Mouse (Mus musculus): ENCODE data around the gene Gm13272. TPM values are rescaled to one million over a fixed set of nuclear protein-coding genes. Genes with fewer than 3 reads are reported as not detected.
A peak's percentile ranks its signal among the peaks of the same experiment; 100 is the strongest.
"Not testable (repeated sequence)": the region's sequence is repeated elsewhere in the genome, so short reads cannot be mapped to it uniquely, and the experiment has no call there.

The Gm13272 gene
- polyA plus RNA-seq, 1 experiment from 2014 or later, result not detected

- DNase-seq (ENCODE audit: low spot score), result peak; percentile 56
- Histone ChIP-seq H3K4me3 (ENCODE audit: low read depth, low read length) (peak overlapping the region; percentile 35), H3K9ac (ENCODE audit: low read length) (peak overlapping the region; percentile 60), H3K4me2 (ENCODE audit: low read depth, low read length, severe bottlenecking) (peak overlapping the region; percentile 65), H3K27ac (ENCODE audit: low read depth, low read length) (peak overlapping the region; percentile 41; the same call in 1 of the 2 replicates)
- not testable (repeated sequence) for H3K27me3 ChIP-seq (ENCODE audit: control insufficient read depth, insufficient read depth, low read length); H3K36me3 ChIP-seq (ENCODE audit: control insufficient read depth, insufficient read depth, low read length); H3K4me1 ChIP-seq (replicated peaks; ENCODE audit: control insufficient read depth, insufficient read depth, low read length); H3K9me3 ChIP-seq (ENCODE audit: control insufficient read depth, low read length); ATAC-seq (replicated peaks; ENCODE audit: low FRiP score)
- WGBS, result 12% methylated on average over 28 of the region's 31 CpGs
Observed at GRCm38 (mm10) chr4:88756581-88757513, 22.8 kb upstream of the Gm13272 start.

GRCm38 (mm10) chr4:88757628-88758031, 22.0 kb upstream of the Gm13272 start:
- H3K4me2 ChIP-seq (ENCODE audit: low read depth, low read length, severe bottlenecking), result peak overlapping the region; percentile 65
- ATAC-seq (replicated peaks; ENCODE audit: low FRiP score) (peak; percentile 100), DNase-seq (ENCODE audit: low spot score) (peak; percentile 86)
- WGBS, result 0% methylated on average over 16 of the region's 21 CpGs
- peak overlapping the region; percentile 41; the same call in 1 of the 2 replicates for H3K27ac ChIP-seq (ENCODE audit: low read depth, low read length)
- not testable (repeated sequence) for H3K9me3 ChIP-seq (ENCODE audit: control insufficient read depth, low read length); H3K4me1 ChIP-seq (replicated peaks; ENCODE audit: control insufficient read depth, insufficient read depth, low read length); H3K36me3 ChIP-seq (ENCODE audit: control insufficient read depth, insufficient read depth, low read length); H3K27me3 ChIP-seq (ENCODE audit: control insufficient read depth, insufficient read depth, low read length)
- peak overlapping the region; percentile 60 for H3K9ac ChIP-seq (ENCODE audit: low read length)
- peak overlapping the region; percentile 35 for H3K4me3 ChIP-seq (ENCODE audit: low read depth, low read length)

GRCm38 (mm10) chr4:88758751-88759150, 20.9 kb upstream of the Gm13272 start:
- H3K9me3 ChIP-seq (ENCODE audit: control insufficient read depth, low read length); H3K4me3 ChIP-seq (ENCODE audit: low read depth, low read length); H3K27me3 ChIP-seq (ENCODE audit: control insufficient read depth, insufficient read depth, low read length); H3K9ac ChIP-seq (ENCODE audit: low read length); DNase-seq (ENCODE audit: low spot score); ATAC-seq (replicated peaks; ENCODE audit: low FRiP score); H3K4me1 ChIP-seq (replicated peaks; ENCODE audit: control insufficient read depth, insufficient read depth, low read length); H3K4me2 ChIP-seq (ENCODE audit: low read depth, low read length, severe bottlenecking); H3K36me3 ChIP-seq (ENCODE audit: control insufficient read depth, insufficient read depth, low read length); H3K27ac ChIP-seq (ENCODE audit: low read depth, low read length): not testable (repeated sequence)
- 85% methylated on average over 8 of the region's 9 CpGs for WGBS

DNA sequence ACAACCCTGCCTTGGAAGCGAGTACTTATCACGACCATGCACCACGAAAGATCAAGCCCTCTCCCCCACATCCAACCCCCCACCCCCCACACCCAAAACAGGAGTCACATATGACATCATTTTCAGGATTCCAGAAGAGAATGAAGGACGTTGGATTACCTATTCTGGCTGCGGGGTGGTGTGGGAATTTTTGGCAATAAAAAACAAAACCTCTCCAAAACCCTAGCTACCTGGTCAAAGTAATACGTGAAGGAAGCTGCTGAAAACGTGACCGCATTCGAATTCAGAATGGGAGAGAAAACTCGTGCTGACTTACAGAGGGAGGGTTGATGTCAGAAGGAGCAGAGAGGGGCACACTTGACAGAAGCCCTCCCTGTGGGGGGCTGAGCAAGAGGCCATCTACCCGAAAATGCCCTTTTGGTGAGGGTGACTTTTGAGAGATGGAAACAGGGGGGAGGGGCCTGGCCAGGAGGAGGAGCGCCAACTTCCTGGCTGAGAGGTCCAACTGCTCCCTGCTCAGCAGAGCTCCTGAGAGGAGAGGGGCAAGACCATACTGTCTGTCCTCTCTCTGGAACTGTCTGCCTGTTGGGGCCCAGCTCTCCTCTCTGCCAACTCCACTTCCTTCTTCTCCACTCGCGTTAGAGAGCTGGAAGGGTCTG, 19.9 kb upstream of the Gm13272 start, which contains the start of gene Gm13283:
Gm13283 (plus strand) TSS at position 510 of the 659 bp plus-strand sequence.
- peak within 1 kb of the TSS; percentile 46; the same call in 1 of the 2 replicates for H3K4me2 ChIP-seq (ENCODE audit: low read depth, low read length, severe bottlenecking)
- not testable (repeated sequence) for H3K27me3 ChIP-seq (ENCODE audit: control insufficient read depth, insufficient read depth, low read length); H3K4me1 ChIP-seq (replicated peaks; ENCODE audit: control insufficient read depth, insufficient read depth, low read length); H3K9ac ChIP-seq (ENCODE audit: low read length); ATAC-seq (replicated peaks; ENCODE audit: low FRiP score); H3K27ac ChIP-seq (ENCODE audit: low read depth, low read length); DNase-seq (ENCODE audit: low spot score); H3K9me3 ChIP-seq (ENCODE audit: control insufficient read depth, low read length); H3K36me3 ChIP-seq (ENCODE audit: control insufficient read depth, insufficient read depth, low read length)
- H3K4me3 ChIP-seq (ENCODE audit: low read depth, low read length), result peak within 1 kb of the TSS; percentile 14; the same call in 1 of the 2 replicates
- 24% methylated on average over 6 of the region's 14 CpGs for WGBS

DNA sequence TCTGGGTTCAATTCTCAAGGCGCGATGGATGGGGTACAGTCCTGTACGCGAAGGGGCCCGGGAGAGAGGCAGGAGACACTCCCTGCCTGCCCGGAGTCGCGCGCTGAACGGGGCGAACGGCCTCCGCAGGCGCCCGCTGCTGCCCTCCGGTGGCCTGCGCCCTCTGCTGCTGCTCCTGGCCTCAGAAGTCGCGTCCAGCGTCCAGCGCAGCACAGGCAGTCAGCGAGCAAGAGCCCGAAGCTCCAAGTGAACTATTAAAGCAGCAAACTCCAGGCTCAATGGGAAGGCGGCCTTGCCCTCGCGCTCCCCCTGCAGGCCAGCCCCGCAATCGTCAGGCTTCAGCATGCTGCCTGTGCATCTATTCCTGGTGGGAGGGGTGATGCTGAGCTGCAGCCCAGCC, 19.2 kb upstream of the Gm13272 start:
- not testable (repeated sequence) for ATAC-seq (replicated peaks; ENCODE audit: low FRiP score); H3K4me1 ChIP-seq (replicated peaks; ENCODE audit: control insufficient read depth, insufficient read depth, low read length); H3K27me3 ChIP-seq (ENCODE audit: control insufficient read depth, insufficient read depth, low read length); H3K9ac ChIP-seq (ENCODE audit: low read length); H3K27ac ChIP-seq (ENCODE audit: low read depth, low read length); H3K9me3 ChIP-seq (ENCODE audit: control insufficient read depth, low read length); H3K36me3 ChIP-seq (ENCODE audit: control insufficient read depth, insufficient read depth, low read length)
- peak overlapping the region; percentile 14; the same call in 1 of the 2 replicates for H3K4me3 ChIP-seq (ENCODE audit: low read depth, low read length)
- WGBS, result 2% methylated on average over 17 of the region's 28 CpGs
- peak overlapping the region; percentile 46; the same call in 1 of the 2 replicates for H3K4me2 ChIP-seq (ENCODE audit: low read depth, low read length, severe bottlenecking)
- DNase-seq (ENCODE audit: low spot score), result peak; percentile 81

- not testable (repeated sequence) for H3K9ac ChIP-seq (ENCODE audit: low read length); H3K9me3 ChIP-seq (ENCODE audit: control insufficient read depth, low read length); ATAC-seq (replicated peaks; ENCODE audit: low FRiP score); H3K27me3 ChIP-seq (ENCODE audit: control insufficient read depth, insufficient read depth, low read length); H3K36me3 ChIP-seq (ENCODE audit: control insufficient read depth, insufficient read depth, low read length); H3K27ac ChIP-seq (ENCODE audit: low read depth, low read length); H3K4me3 ChIP-seq (ENCODE audit: low read depth, low read length); DNase-seq (ENCODE audit: low spot score); H3K4me1 ChIP-seq (replicated peaks; ENCODE audit: control insufficient read depth, insufficient read depth, low read length); H3K4me2 ChIP-seq (ENCODE audit: low read depth, low read length, severe bottlenecking)
- 84% methylated on average over 6 of the region's 8 CpGs for WGBS
Observed at GRCm38 (mm10) chr4:88761776-88762175, 17.9 kb upstream of the Gm13272 start.

- 53% methylated on average over 8 of the region's 9 CpGs for WGBS
- not testable (repeated sequence) for H3K9ac ChIP-seq (ENCODE audit: low read length)
Observed at GRCm38 (mm10) chr4:88762341-88762740, 17.3 kb upstream of the Gm13272 start.

GRCm38 (mm10) chr4:88763384-88764018, 16.1 kb upstream of the Gm13272 start:
- DNase-seq (ENCODE audit: low spot score), result peak; percentile 77
- H3K4me2 ChIP-seq (ENCODE audit: low read depth, low read length, severe bottlenecking), result peak overlapping the region; percentile 47
- ATAC-seq (replicated peaks; ENCODE audit: low FRiP score); H3K4me1 ChIP-seq (replicated peaks; ENCODE audit: control insufficient read depth, insufficient read depth, low read length); H3K9me3 ChIP-seq (ENCODE audit: control insufficient read depth, low read length); H3K36me3 ChIP-seq (ENCODE audit: control insufficient read depth, insufficient read depth, low read length); H3K27me3 ChIP-seq (ENCODE audit: control insufficient read depth, insufficient read depth, low read length); H3K27ac ChIP-seq (ENCODE audit: low read depth, low read length); H3K9ac ChIP-seq (ENCODE audit: low read length): not testable (repeated sequence)
- peak overlapping the region; percentile 26 for H3K4me3 ChIP-seq (ENCODE audit: low read depth, low read length)
- 3% methylated on average over 19 of the region's 42 CpGs for WGBS

More at GRCm38 (mm10) chr4:88762341-88762740, 17.3 kb upstream of the Gm13272 start:
- H3K27me3 ChIP-seq (ENCODE audit: control insufficient read depth, insufficient read depth, low read length); ATAC-seq (replicated peaks; ENCODE audit: low FRiP score); H3K36me3 ChIP-seq (ENCODE audit: control insufficient read depth, insufficient read depth, low read length); H3K4me1 ChIP-seq (replicated peaks; ENCODE audit: control insufficient read depth, insufficient read depth, low read length); H3K27ac ChIP-seq (ENCODE audit: low read depth, low read length); DNase-seq (ENCODE audit: low spot score); H3K4me3 ChIP-seq (ENCODE audit: low read depth, low read length); H3K9me3 ChIP-seq (ENCODE audit: control insufficient read depth, low read length); H3K4me2 ChIP-seq (ENCODE audit: low read depth, low read length, severe bottlenecking): not testable (repeated sequence)
